Mouse (Mus musculus) CH12.LX (cell line): ENCODE measurements around the gene Cep135. TPM values are rescaled to one million over a fixed set of nuclear protein-coding genes. Genes with fewer than 3 reads are reported as not detected.

Source experiments
- DNase-seq: peaks from one replicate; pipeline ENCODE4 v3.0.0-alpha.2; 2013; ENCODE audit errors: extremely low read depth
- H3K27ac ChIP-seq: 2 replicates; pipeline ENCODE4 v1.5.1; 2012; ENCODE audit warnings: low read depth, mild to moderate bottlenecking, control low read depth, moderate library complexity; ENCODE audit not compliant: insufficient read depth
- H3K27me3 ChIP-seq: replicated peaks from 2 replicates; pipeline ENCODE3; 2012; ENCODE audit warnings: inconsistent platforms
- H3K36me3 ChIP-seq, 2 experiments: replicated peaks in 1 of 2; 2 replicates each; pipeline versions ENCODE3 to v1.6.1; 2012; ENCODE audit warnings: inconsistent platforms in 1 of 2, low read length in 1 of 2, mild to moderate bottlenecking in 1 of 2, mixed read lengths in 1 of 2, moderate library complexity in 1 of 2; ENCODE audit not compliant: control insufficient read depth in 1 of 2, insufficient read depth in 1 of 2
- H3K4me1 ChIP-seq, 2 experiments: 2 replicates each; pipeline ENCODE4 v1.6.1; 2012; ENCODE audit warnings: inconsistent platforms in 1 of 2, moderate library complexity in 1 of 2; ENCODE audit not compliant: insufficient read depth in 2 of 2, control insufficient read depth in 1 of 2
- H3K4me2 ChIP-seq: 2 replicates; pipeline ENCODE4 v1.6.1; 2012; ENCODE audit warnings: low read depth, mild to moderate bottlenecking, control low read depth; ENCODE audit not compliant: poor library complexity, insufficient read depth, severe bottlenecking
- H3K4me3 ChIP-seq, 3 experiments: fragments of 150-350 bp in 1 of 3; sonication (generic) in 1 of 3; replicated peaks in 1 of 3; 2 replicates each; pipeline versions ENCODE3 to v1.5.1; 2011 to 2012; ENCODE audit warnings: low read depth in 2 of 3, low read length in 2 of 3, mild to moderate bottlenecking in 2 of 3, moderate library complexity in 2 of 3, control low read depth in 1 of 3, improper control_type of control experiment in 1 of 3, inconsistent platforms in 1 of 3, mixed read lengths in 1 of 3; ENCODE audit not compliant: poor library complexity in 1 of 3
- H3K79me2 ChIP-seq: replicated peaks from 2 replicates; pipeline ENCODE4 v1.6.1; 2012; ENCODE audit warnings: mild to moderate bottlenecking, moderate library complexity; ENCODE audit not compliant: control insufficient read depth, poor library complexity, insufficient read depth, severe bottlenecking; ENCODE audit errors: extremely low read depth
- H3K9ac ChIP-seq: 2 replicates; pipeline ENCODE4 v1.6.1; 2012; ENCODE audit warnings: low read depth, mild to moderate bottlenecking, control low read depth, moderate library complexity; ENCODE audit not compliant: insufficient read depth
- H3K9me3 ChIP-seq: replicated peaks from 2 replicates; pipeline ENCODE3; 2012; ENCODE audit warnings: low read length, inconsistent platforms, mixed read lengths
- CHD2 ChIP-seq: IDR thresholded peaks from 2 replicates; pipeline ENCODE4 v1.6.1; 2011; ENCODE audit warnings: low read length, improper control_type of control experiment
- CTCF ChIP-seq, 2 experiments: IDR thresholded peaks in 1 of 2; conservative IDR thresholded peaks in 1 of 2; 2 replicates each; pipeline ENCODE4 v1.5.1; 2011 to 2012; ENCODE audit warnings: low read depth in 2 of 2, low read length in 2 of 2, improper control_type of control experiment in 1 of 2, inconsistent platforms in 1 of 2, mild to moderate bottlenecking in 1 of 2, moderate library complexity in 1 of 2
- E2F4 ChIP-seq: IDR thresholded peaks from 2 replicates; pipeline ENCODE4 v1.6.1; 2011; ENCODE audit warnings: low read depth, low read length, improper control_type of control experiment; ENCODE audit not compliant: insufficient replicate concordance
- EP300 ChIP-seq: IDR thresholded peaks from 2 replicates; pipeline ENCODE4 v1.6.1; 2011; ENCODE audit warnings: low read length, improper control_type of control experiment
- IRF4 ChIP-seq: IDR thresholded peaks from 2 replicates; pipeline ENCODE4 v1.6.1; 2014; ENCODE audit warnings: low read depth, mild to moderate bottlenecking, inconsistent platforms, low read length, improper control_type of control experiment
- JUN ChIP-seq: IDR thresholded peaks from 2 replicates; pipeline ENCODE4 v1.6.1; 2011; ENCODE audit warnings: low read depth, mild to moderate bottlenecking, low read length, improper control_type of control experiment, moderate library complexity; ENCODE audit not compliant: insufficient read depth
- JUND ChIP-seq: conservative IDR thresholded peaks from 2 replicates; pipeline ENCODE4 v1.6.1; 2011; ENCODE audit warnings: low read depth, low read length, improper control_type of control experiment
- MAFK ChIP-seq: IDR thresholded peaks from 2 replicates; pipeline ENCODE4 v1.6.1; 2011; ENCODE audit warnings: low read length, improper control_type of control experiment; ENCODE audit not compliant: insufficient replicate concordance
- MAX ChIP-seq: IDR thresholded peaks from 2 replicates; pipeline ENCODE4 v1.6.1; 2011; ENCODE audit warnings: low read length, improper control_type of control experiment
- MAZ ChIP-seq: IDR thresholded peaks from 2 replicates; pipeline ENCODE4 v1.6.1; 2012; ENCODE audit warnings: low read depth, mild to moderate bottlenecking, inconsistent platforms, low read length, improper control_type of control experiment, moderate library complexity
- MEF2A ChIP-seq: IDR thresholded peaks from 2 replicates; pipeline ENCODE4 v1.6.1; 2014; ENCODE audit warnings: low read depth, mild to moderate bottlenecking, inconsistent platforms, low read length, improper control_type of control experiment, borderline replicate concordance
- MYC ChIP-seq: IDR thresholded peaks from 2 replicates; pipeline ENCODE4 v1.6.1; 2011; ENCODE audit warnings: low read depth, mild to moderate bottlenecking, improper control_type of control experiment, low read length
- NELFE ChIP-seq: IDR thresholded peaks from 2 replicates; pipeline ENCODE4 v1.6.1; 2011; ENCODE audit warnings: low read depth, low read length, improper control_type of control experiment
- NRF1 ChIP-seq: IDR thresholded peaks from 2 replicates; pipeline ENCODE4 v1.6.1; 2014; ENCODE audit warnings: low read depth, mild to moderate bottlenecking, inconsistent platforms, low read length, improper control_type of control experiment, moderate library complexity
- PAX5 ChIP-seq: IDR thresholded peaks from 2 replicates; pipeline ENCODE4 v1.6.1; 2012; ENCODE audit warnings: low read length, inconsistent platforms, mixed read lengths
- POLR2A ChIP-seq: IDR thresholded peaks from 2 replicates; pipeline ENCODE4 v1.6.1; 2011; ENCODE audit warnings: low read depth, mild to moderate bottlenecking, improper control_type of control experiment, low read length
- POLR2AphosphoS2 ChIP-seq: IDR thresholded peaks from 2 replicates; pipeline ENCODE4 v1.6.1; 2011; ENCODE audit warnings: low read depth, low read length, improper control_type of control experiment
- RAD21 ChIP-seq: IDR thresholded peaks from 2 replicates; pipeline ENCODE4 v1.6.1; 2011; ENCODE audit warnings: low read depth, mild to moderate bottlenecking, low read length, improper control_type of control experiment, moderate library complexity
- SMC3 ChIP-seq: IDR thresholded peaks from 2 replicates; pipeline ENCODE4 v1.6.1; 2011; ENCODE audit warnings: low read depth, low read length, improper control_type of control experiment
- TBP ChIP-seq: conservative IDR thresholded peaks from 2 replicates; pipeline ENCODE4 v1.6.1; 2011; ENCODE audit warnings: low read depth, low read length, improper control_type of control experiment
- UBTF ChIP-seq: IDR thresholded peaks from 2 replicates; pipeline ENCODE4 v1.6.1; 2012; ENCODE audit warnings: low read depth, mild to moderate bottlenecking, inconsistent platforms, low read length, improper control_type of control experiment, moderate library complexity
- ZKSCAN1 ChIP-seq: IDR thresholded peaks from 2 replicates; pipeline ENCODE4 v1.6.1; 2012; ENCODE audit warnings: low read depth, inconsistent platforms, low read length, improper control_type of control experiment, borderline replicate concordance
- ZMIZ1 ChIP-seq: IDR thresholded peaks from 2 replicates; pipeline ENCODE4 v1.6.1; 2012; ENCODE audit warnings: low read depth, mild to moderate bottlenecking, inconsistent platforms, low read length, improper control_type of control experiment
- dilution Hi-C: fragments of 300-500 bp; cut with MboI; formaldehyde crosslinking; loops from 2 replicates; pipeline ENCODE4 v1.14.3; 2020; ENCODE audit warnings: low sequenced_read_pairs; ENCODE audit not compliant: extremely low pct_unique_long_range_greater_than_20kb, extremely low pct_ligation_motif_present
- in situ Hi-C: fragments of 300-500 bp; cut with MboI; formaldehyde crosslinking; loops from 3 replicates; pipeline ENCODE4 v1.14.3; 2019; ENCODE audit warnings: low sequenced_read_pairs, low pct_ligation_motif_present, low pct_unique_long_range_greater_than_20kb, mixed read lengths
- polyA plus RNA-seq: library from polyadenylated mRNA; unstranded; fragments of >175 nt; gene quantifications from 2 replicates; pipeline ENCODE4 v1.2.1, GENCODE M21; 2012; ENCODE audit warnings: low read depth; ENCODE audit not compliant: insufficient read length
- total RNA-seq, 2 experiments: library from RNA; depleted of rRNA; stranded (reverse); fragments of 300-350 nt in 1 of 2; fragments of >200 nt in 1 of 2; gene quantifications; 2 replicates each; pipeline ENCODE4 v1.2.3; 2012 to 2014

The Cep135 gene
- total and polyA plus RNA-seq, 3 experiments = 8.0 to 12.1 (median 11.7) TPM

- Histone ChIP-seq H3K4me3 (no peak overlapping the region), H3K4me1 (no peaks in the 10 kb centered on the region), H3K27me3 (no peaks in the 10 kb centered on the region), H3K9ac (no peak overlapping the region), H3K4me2 (no peak overlapping the region), H3K79me2 (no peaks in the 10 kb centered on the region), H3K27ac (no peak overlapping the region), H3K9me3 (no peaks in the 10 kb centered on the region), H3K36me3 (no peaks in the 10 kb centered on the region)
- dilution Hi-C loops = no loop called here
- in situ Hi-C loops = no loop called here
- TF ChIP-seq POLR2AphosphoS2 (no peak), E2F4 (no peak), NELFE (no peak), NRF1 (no peak), MYC (no peak), POLR2A (no peak), MEF2A (no peak), MAZ (no peak), IRF4 (no peak), ZKSCAN1 (no peak), RAD21 (no peak), SMC3 (no peak), TBP (no peak), EP300 (no peak), ZMIZ1 (no peak), UBTF (no peak), PAX5 (no peak), JUN (no peak), CHD2 (no peak)
- DNase-seq = no peak
Observed at GRCm38 (mm10) chr5:76661310-76661709, 72.8 kb downstream of the Cep135 start.

- no peaks in the 10 kb centered on the region for H3K27me3 ChIP-seq
- H3K9me3 ChIP-seq = no peaks in the 10 kb centered on the region
- H3K4me1 ChIP-seq = no peaks in the 10 kb centered on the region
- no peaks in the 10 kb centered on the region for H3K36me3 ChIP-seq
- H3K4me2 ChIP-seq = no peak overlapping the region
- H3K27ac ChIP-seq = no peak overlapping the region
- dilution Hi-C loops (no loop called here), in situ Hi-C loops (no loop called here)
- H3K4me3 ChIP-seq = no peak overlapping the region
- DNase-seq = no peak
- H3K79me2 ChIP-seq = no peaks in the 10 kb centered on the region
- H3K9ac ChIP-seq = no peak overlapping the region
- TF ChIP-seq ZMIZ1 (no peak), CHD2 (no peak), MAX (no peak), E2F4 (no peak), PAX5 (no peak), RAD21 (no peak), MAFK (no peak), CTCF (conservative IDR thresholded peaks at IDR 0.05 in 1 of 2, IDR thresholded peaks at IDR 0.05 in 1 of 2; ENCODE audit: low read depth in 2 of 2, low read length in 2 of 2) (no peak), JUND (no peak)
Observed at GRCm38 (mm10) chr5:76664936-76665335, 76.4 kb downstream of the Cep135 start.
